Mouse (Mus musculus) lung, postnatal 25 days (tissue): ENCODE data around the gene Gm10715.
"Not testable (repeated sequence)": the region's sequence is repeated elsewhere in the genome, so short reads cannot be mapped to it uniquely, and the experiment has no call there.

Source experiments
- DNase-seq: peaks from one replicate; pipeline ENCODE4 v3.0.0; 2022; ENCODE audit warnings: low spot score

The Gm10715 gene

GRCm38 (mm10) chr9:3036577-3036976 lies at the start of gene Gm10715:
Gene Gm10715, plus strand, starts transcription at chr9:3036877.
- DNase-seq, result not testable (repeated sequence)

- not testable (repeated sequence) for DNase-seq
These were observed 36.2 kb upstream of the Gm10715 start, which contains the start of gene Gm10722 for GRCm38 (mm10) chr9:3000445-3000972. Gene Gm10722, plus strand, starts transcription at chr9:3000922.

GRCm38 (mm10) chr9:3001006-3001405 lies 35.7 kb upstream of the Gm10715 start:
- peak; percentile 31 for DNase-seq

- peak; percentile 100 for DNase-seq
These were observed 34.6 kb upstream of the Gm10715 start for GRCm38 (mm10) chr9:3001948-3002659.

- peak; percentile 3 for DNase-seq
These were observed 33.8 kb upstream of the Gm10715 start, which contains the start of gene Gm11168 for GRCm38 (mm10) chr9:3002794-3003396. Gene Gm11168, plus strand, starts transcription at chr9:3003346.

- not testable (repeated sequence) for DNase-seq
These were observed 30.5 kb upstream of the Gm10715 start for GRCm38 (mm10) chr9:3006179-3006578.

- peak; percentile 89 for DNase-seq
These were observed 30.0 kb upstream of the Gm10715 start for GRCm38 (mm10) chr9:3006636-3007035.

- DNase-seq, result not testable (repeated sequence)
These were observed 29.4 kb upstream of the Gm10715 start for GRCm38 (mm10) chr9:3007272-3007671.

GRCm38 (mm10) chr9:3009331-3009730 lies 27.3 kb upstream of the Gm10715 start:
- DNase-seq, result not testable (repeated sequence)

GRCm38 (mm10) chr9:3012054-3012621 lies 24.5 kb upstream of the Gm10715 start:
- DNase-seq, result not testable (repeated sequence)

GRCm38 (mm10) chr9:3012733-3013279 lies 23.9 kb upstream of the Gm10715 start, which contains the start of gene Gm10721:
Gene Gm10721, plus strand, starts transcription at chr9:3013140.
- DNase-seq, result not testable (repeated sequence)

- not testable (repeated sequence) for DNase-seq
These were observed 21.3 kb upstream of the Gm10715 start, which contains the start of gene Gm10720 for GRCm38 (mm10) chr9:3015354-3015753. Gene Gm10720, plus strand, starts transcription at chr9:3015654.

GRCm38 (mm10) chr9:3015896-3016295 lies 20.8 kb upstream of the Gm10715 start:
- DNase-seq, result peak; percentile 5

- not testable (repeated sequence) for DNase-seq
These were observed 19.6 kb upstream of the Gm10715 start, which contains the start of gene Gm10719 for GRCm38 (mm10) chr9:3017108-3017507. Gene Gm10719, plus strand, starts transcription at chr9:3017408.

GRCm38 (mm10) chr9:3018944-3019343 lies 17.7 kb upstream of the Gm10715 start:
- not testable (repeated sequence) for DNase-seq

- DNase-seq, result peak; percentile 87
These were observed 16.6 kb upstream of the Gm10715 start for GRCm38 (mm10) chr9:3019835-3020727.

GRCm38 (mm10) chr9:3022316-3023008 lies 14.2 kb upstream of the Gm10715 start:
- DNase-seq, result peak; percentile 87

GRCm38 (mm10) chr9:3023312-3023984 lies 13.2 kb upstream of the Gm10715 start, which contains the start of gene Gm10718:
Gene Gm10718, plus strand, starts transcription at chr9:3023547.
- DNase-seq, result peak; percentile 50

- peak; percentile 79 for DNase-seq
These were observed 12.6 kb upstream of the Gm10715 start for GRCm38 (mm10) chr9:3023985-3024648.
